Mouse (Mus musculus) testis, postnatal 10 days (tissue): Measurements from ENCODE around the gene Usp6nl.
A peak's percentile ranks its signal among the peaks of the same experiment; 100 is the strongest.

Experiments
- DNase-seq: peaks from one replicate; pipeline ENCODE4 v3.0.0; 2021; ENCODE audit warnings: low spot score

Gene Usp6nl

GRCm38 (mm10) chr2:6471110-6471611 is 148.7 kb downstream of the Usp6nl start:
- DNase-seq: no peak

- no peak for DNase-seq
Measured at GRCm38 (mm10) chr2:6473829-6474228, 151.4 kb downstream of the Usp6nl start.

GRCm38 (mm10) chr2:6477884-6478283 is 155.4 kb downstream of the Usp6nl start:
- DNase-seq: no peak

- DNase-seq: no peak
Measured at GRCm38 (mm10) chr2:6478361-6478965, 156.0 kb downstream of the Usp6nl start.

GRCm38 (mm10) chr2:6478966-6479391 is 156.5 kb downstream of the Usp6nl start:
- DNase-seq: peak; percentile 62

- no peak for DNase-seq
Measured at GRCm38 (mm10) chr2:6479620-6480019, 157.2 kb downstream of the Usp6nl start.

- DNase-seq: no peak
Measured at GRCm38 (mm10) chr2:6481966-6482365, 159.5 kb downstream of the Usp6nl start.

- no peak for DNase-seq
Measured at GRCm38 (mm10) chr2:6482411-6482810, 159.9 kb downstream of the Usp6nl start.

- peak; percentile 69 for DNase-seq
Measured at GRCm38 (mm10) chr2:6483081-6483992, 160.9 kb downstream of the Usp6nl start.

- no peak for DNase-seq
Measured at GRCm38 (mm10) chr2:6484179-6484578, 161.7 kb downstream of the Usp6nl start.

GRCm38 (mm10) chr2:6487566-6488488 is 165.4 kb downstream of the Usp6nl start:
- no peak for DNase-seq

GRCm38 (mm10) chr2:6488489-6489056 is 166.1 kb downstream of the Usp6nl start:
- no peak for DNase-seq

- no peak for DNase-seq
Measured at GRCm38 (mm10) chr2:6490076-6490475, 167.6 kb downstream of the Usp6nl start.

- no peak for DNase-seq
Measured at GRCm38 (mm10) chr2:6490870-6491269, 168.4 kb downstream of the Usp6nl start.

GRCm38 (mm10) chr2:6493886-6494285 is 171.4 kb downstream of the Usp6nl start:
- DNase-seq: no peak
